Mouse (Mus musculus) heart, embryonic 11.5 days (tissue): ENCODE measurements around the gene Olfr64. TPM values are rescaled to one million over a fixed set of nuclear protein-coding genes. Genes with fewer than 3 reads are reported as not detected.

ENCODE experiments used
- ATAC-seq: fragments of 200-750 bp; cut with Nextera tagmentation; replicated peaks from 2 replicates; pipeline ENCODE4 v1.8.0; 2017; ENCODE audit warnings: moderate library complexity; ENCODE audit not compliant: insufficient number of reproducible peaks, low FRiP score, low TSS enrichment
- H3K27ac ChIP-seq: fragments of 300-500 bp; sonication (generic); 2 replicates; pipeline ENCODE4 v1.5.1; 2014; ENCODE audit warnings: mild to moderate bottlenecking, low read depth, low read length
- H3K27me3 ChIP-seq: fragments of 300-500 bp; sonication (generic); 2 replicates; pipeline ENCODE4 v1.6.1; 2014; ENCODE audit warnings: mild to moderate bottlenecking, low read length, mixed read lengths; ENCODE audit not compliant: control insufficient read depth, insufficient read depth
- H3K36me3 ChIP-seq: fragments of 300-500 bp; sonication (generic); 2 replicates; pipeline ENCODE4 v1.6.1; 2014; ENCODE audit warnings: mild to moderate bottlenecking, low read length, moderate library complexity, mixed read lengths; ENCODE audit not compliant: control insufficient read depth, insufficient read depth
- H3K4me1 ChIP-seq: fragments of 300-500 bp; sonication (generic); 2 replicates; pipeline ENCODE4 v1.6.1; 2014; ENCODE audit warnings: low read length; ENCODE audit not compliant: control insufficient read depth, insufficient read depth
- H3K4me2 ChIP-seq: fragments of 300-500 bp; sonication (generic); 2 replicates; pipeline ENCODE4 v1.6.1; 2014; ENCODE audit warnings: mild to moderate bottlenecking, moderate library complexity
- H3K4me3 ChIP-seq: fragments of 300-500 bp; sonication (generic); 2 replicates; pipeline ENCODE4 v1.5.1; 2014; ENCODE audit warnings: low read depth, low read length
- H3K9ac ChIP-seq: fragments of 300-500 bp; sonication (generic); 2 replicates; pipeline ENCODE4 v1.6.1; 2014; ENCODE audit warnings: mild to moderate bottlenecking, low read depth, low read length, moderate library complexity
- H3K9me3 ChIP-seq: fragments of 300-500 bp; sonication (generic); replicated peaks from 2 replicates; pipeline ENCODE4 v1.6.1; 2016; ENCODE audit warnings: low read length; ENCODE audit not compliant: control insufficient read depth
- WGBS: fragments of 180-500 bp; shearing (Covaris S2); extraction: QIAGEN DNeasy Blood & Tissue Kit; methylation state at CpG from one replicate; pipeline ENCODE4 v1.1.7; 2014; ENCODE audit not compliant: insufficient replicate concordance; 5-methylcytosine and 5-hydroxymethylcytosine counted together
- polyA plus RNA-seq: library from polyadenylated mRNA; unstranded; fragments of >200 nt; fragmentation: Nextera tagmentation; extraction: Ambion mirVana; gene quantifications from 2 replicates; pipeline ENCODE4 v1.2.1, GENCODE M21; 2014

Olfr64 gene
- polyA plus RNA-seq, 1 experiment from 2014 or later: not detected

DNA sequence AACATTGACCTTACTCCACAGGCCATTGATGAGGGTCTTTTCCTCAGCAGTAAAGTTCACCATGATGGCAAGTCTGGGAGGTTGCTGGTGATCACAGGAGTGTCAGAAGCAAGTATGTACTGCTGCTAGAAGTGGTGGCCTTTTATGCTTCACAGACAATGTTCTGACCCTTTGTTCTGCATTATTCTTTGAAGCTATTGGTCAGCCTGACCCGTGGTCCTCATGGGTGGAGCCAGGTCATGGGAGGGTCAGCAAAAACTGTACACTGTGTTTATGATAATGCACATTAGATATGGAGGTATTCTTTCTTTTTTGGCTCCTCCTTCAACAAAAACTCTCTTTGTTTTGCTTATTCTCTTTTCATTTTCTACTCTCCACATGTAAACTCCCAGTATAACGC is 41.2 kb downstream of the Olfr64 start, which contains the start of gene Hbb-y:
Gene Hbb-y (minus strand): TSS at position 127 of the 400 bp plus-strand sequence.
- Histone ChIP-seq H3K27ac (peak within 1 kb of the TSS; percentile 77), H3K9me3 (no peaks in the 10 kb centered on the region), H3K27me3 (no peaks in the 10 kb centered on the region), H3K4me2 (no peak within 1 kb of the TSS; the same call in 1 of the 2 replicates), H3K36me3 (no peaks in the 10 kb centered on the region), H3K4me1 (no peaks in the 10 kb centered on the region), H3K9ac (peak within 1 kb of the TSS; percentile 49; the same call in 1 of the 2 replicates), H3K4me3 (peak within 1 kb of the TSS; percentile 10; the same call in 1 of the 2 replicates)
- ATAC-seq: peak; percentile 85
- 58% methylated on average over 2 of the region's 2 CpGs for WGBS

DNA sequence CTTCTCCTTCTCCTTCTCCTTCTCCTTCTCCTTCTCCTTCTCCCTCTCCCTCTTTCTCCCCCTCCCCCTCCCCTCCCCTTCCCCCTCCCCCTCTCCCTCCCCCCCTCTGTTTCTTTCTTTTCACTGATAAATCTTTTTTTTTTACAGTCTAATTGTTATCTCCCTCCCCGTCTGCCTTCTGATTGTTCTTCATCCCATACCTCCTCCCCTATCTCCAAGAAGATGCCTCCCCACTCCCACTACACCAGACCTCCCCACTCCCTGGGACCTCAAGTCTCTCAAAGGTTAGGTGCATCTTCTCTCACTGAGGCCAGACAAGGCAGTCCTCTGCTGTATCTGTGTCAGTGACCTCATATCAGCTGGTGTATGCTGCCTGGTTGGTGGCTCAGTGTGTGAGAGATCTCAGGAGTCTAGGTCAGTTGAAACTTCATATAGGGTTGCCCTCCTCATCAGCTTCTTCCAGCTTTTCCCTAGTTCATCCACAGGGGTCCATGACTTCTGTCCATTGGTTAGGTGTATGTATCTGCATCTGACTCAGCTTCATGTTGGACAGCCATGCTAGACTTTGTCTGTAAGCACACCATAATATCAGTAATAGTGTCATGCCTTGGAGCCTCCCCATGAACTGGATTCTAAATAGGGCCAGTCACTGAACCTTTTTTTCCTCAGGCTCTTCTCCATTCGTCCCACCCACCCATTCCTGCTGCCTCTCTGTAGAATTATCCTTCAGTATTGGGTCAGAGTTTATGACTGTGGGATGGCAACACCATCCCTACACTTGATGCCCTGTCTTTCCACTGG is 49.6 kb downstream of the Olfr64 start:
- 35% methylated on average over 2 of the region's 2 CpGs for WGBS
- Histone ChIP-seq H3K4me3 (no peak overlapping the region), H3K9ac (no peak overlapping the region), H3K36me3 (no peaks in the 10 kb centered on the region), H3K4me2 (peak overlapping the region; percentile 35), H3K27me3 (no peaks in the 10 kb centered on the region), H3K4me1 (no peaks in the 10 kb centered on the region), H3K27ac (0 out of 2 replicates have a peak overlapping the region, but pooled peaks have one; percentile 22), H3K9me3 (no peaks in the 10 kb centered on the region)
- ATAC-seq: no peak

DNA sequence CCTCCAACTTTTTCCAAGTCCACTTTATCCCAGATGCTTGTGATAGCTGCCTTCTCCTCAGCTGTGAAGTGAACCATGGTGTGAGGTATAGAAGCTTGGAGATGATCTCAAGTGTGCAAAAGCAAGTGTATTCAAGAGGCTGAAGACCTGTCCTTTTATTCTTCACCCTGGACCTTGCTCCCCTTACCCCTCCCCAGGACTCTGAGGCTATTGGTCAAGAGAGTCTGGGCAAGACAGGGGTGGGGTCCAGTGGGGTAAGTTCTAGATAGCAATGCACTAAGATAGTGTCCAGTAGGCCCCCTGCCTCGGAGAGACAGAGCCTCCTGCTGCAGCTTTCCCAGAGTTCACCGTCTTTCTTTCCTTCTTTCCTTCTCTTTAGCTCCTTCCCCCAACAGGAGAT is 51.3 kb downstream of the Olfr64 start, which contains the start of gene Hbb-bh1:
Gene Hbb-bh1 (minus strand): TSS at position 131 of the 400 bp plus-strand sequence.
- peak within 1 kb of the TSS; percentile 34 for H3K9ac ChIP-seq
- H3K27ac ChIP-seq: peak within 1 kb of the TSS; percentile 70
- H3K4me2 ChIP-seq: peak within 1 kb of the TSS; percentile 34
- H3K9me3 ChIP-seq: no peaks in the 10 kb centered on the region
- H3K4me1 ChIP-seq: no peaks in the 10 kb centered on the region
- WGBS: 61% methylated on average over 2 of the region's 2 CpGs
- peak; percentile 89 for ATAC-seq
- H3K36me3 ChIP-seq: no peaks in the 10 kb centered on the region
- no peaks in the 10 kb centered on the region for H3K27me3 ChIP-seq
- H3K4me3 ChIP-seq: peak within 1 kb of the TSS; percentile 32

DNA sequence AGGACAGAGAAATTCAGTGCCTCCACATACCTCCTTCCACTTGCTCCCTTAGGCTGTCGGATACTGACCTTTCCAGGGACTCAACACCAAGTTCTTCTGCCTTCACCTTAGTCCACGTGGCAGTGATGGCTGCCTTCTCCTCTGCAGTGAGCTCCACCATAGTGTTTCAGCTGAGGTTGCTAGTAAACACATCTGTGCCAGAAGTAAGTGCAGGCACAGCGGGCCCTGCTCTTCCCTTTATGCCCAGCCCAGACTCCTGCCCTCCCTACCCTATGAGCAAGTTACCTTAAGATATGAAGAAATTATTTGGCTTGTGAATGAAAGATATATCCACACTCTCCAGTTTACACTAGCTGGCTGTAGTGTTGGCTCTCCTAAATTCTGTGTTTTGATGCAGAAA is 54.0 kb downstream of the Olfr64 start, which contains the start of gene Hbb-bh2:
Gene Hbb-bh2 (minus strand): TSS at position 253 of the 400 bp plus-strand sequence.
- H3K27ac ChIP-seq: peak within 1 kb of the TSS; percentile 41; the same call in 1 of the 2 replicates
- no peaks in the 10 kb centered on the region for H3K27me3 ChIP-seq
- no peaks in the 10 kb centered on the region for H3K36me3 ChIP-seq
- WGBS: 62% methylated on average over 3 of the region's 3 CpGs
- H3K4me3 ChIP-seq: peak within 1 kb of the TSS; percentile 32; the same call in 1 of the 2 replicates
- no peak within 1 kb of the TSS for H3K9ac ChIP-seq
- H3K4me2 ChIP-seq: no peak within 1 kb of the TSS
- H3K9me3 ChIP-seq: no peaks in the 10 kb centered on the region
- H3K4me1 ChIP-seq: no peaks in the 10 kb centered on the region
- ATAC-seq: peak; percentile 18; the same call in 1 of the 2 replicates

Other genes with a start within 250 kb of the Olfr64 start
- not detected in 2 replicates for gene Olfr623, start 230.8 kb downstream of the Olfr64 start, polyA plus RNA-seq
- gene Olfr624, start 223.3 kb downstream of the Olfr64 start, polyA plus RNA-seq: 0.03 TPM in 1 of 2 replicates, not detected in the other
- not detected in 2 replicates for gene Olfr625-ps1, start 211.8 kb downstream of the Olfr64 start, polyA plus RNA-seq
- gene Olfr243, start 179.8 kb downstream of the Olfr64 start, polyA plus RNA-seq: not detected in 2 replicates
- not detected in 2 replicates for gene Olfr628, start 164.1 kb downstream of the Olfr64 start, polyA plus RNA-seq
- gene Olfr629, start 149.5 kb downstream of the Olfr64 start, polyA plus RNA-seq: not detected in 2 replicates
- gene Olfr630, start 137.2 kb downstream of the Olfr64 start, polyA plus RNA-seq: 0.07 TPM in 1 of 2 replicates, not detected in the other
- gene Olfr69, start 122.9 kb downstream of the Olfr64 start, polyA plus RNA-seq: not detected in 2 replicates
- gene Olfr68, start 114.8 kb downstream of the Olfr64 start, polyA plus RNA-seq: not detected in 2 replicates
- gene Olfr67, start 102.7 kb downstream of the Olfr64 start, polyA plus RNA-seq: 0.08 TPM in 1 of 2 replicates, not detected in the other
- 2,483 and 3,067 TPM in 2 replicates for gene Hbb-bt, start 80.5 kb downstream of the Olfr64 start, polyA plus RNA-seq
- 849 and 1,123 TPM in 2 replicates for gene Hbb-bs, start 66.4 kb downstream of the Olfr64 start, polyA plus RNA-seq
- gene Hbb-bh2, start 54.0 kb downstream of the Olfr64 start, polyA plus RNA-seq: 0.31 TPM in 1 of 2 replicates, not detected in the other
- 7,786 and 8,740 TPM in 2 replicates for gene Hbb-bh1, start 51.3 kb downstream of the Olfr64 start, polyA plus RNA-seq
- 35,401 and 41,924 TPM in 2 replicates for gene Hbb-y, start 41.3 kb downstream of the Olfr64 start, polyA plus RNA-seq
- not detected in 2 replicates for gene Olfr66, start 8.2 kb downstream of the Olfr64 start, polyA plus RNA-seq
- gene Olfr65, start 9.0 kb upstream of the Olfr64 start, polyA plus RNA-seq: not detected in 2 replicates
- not detected in 2 replicates for gene Olfr631, start 34.3 kb upstream of the Olfr64 start, polyA plus RNA-seq
- 0.07 and 0.11 TPM in 2 replicates for gene Olfr632, start 39.9 kb upstream of the Olfr64 start, polyA plus RNA-seq
- not detected in 2 replicates for gene Olfr633, start 50.0 kb upstream of the Olfr64 start, polyA plus RNA-seq
- not detected in 2 replicates for gene Olfr635, start 76.7 kb upstream of the Olfr64 start, polyA plus RNA-seq
- not detected in 2 replicates for gene Olfr638, start 104.3 kb upstream of the Olfr64 start, polyA plus RNA-seq
- 0.03 TPM in 1 of 2 replicates, not detected in the other for gene Olfr639, start 122.8 kb upstream of the Olfr64 start, polyA plus RNA-seq
- not detected in 2 replicates for gene Olfr640, start 131.1 kb upstream of the Olfr64 start, polyA plus RNA-seq
- not detected in 2 replicates for gene Olfr641, start 141.0 kb upstream of the Olfr64 start, polyA plus RNA-seq
- not detected in 2 replicates for gene Olfr642, start 158.2 kb upstream of the Olfr64 start, polyA plus RNA-seq
- not detected in 2 replicates for gene 4930516K23Rik, start 167.0 kb upstream of the Olfr64 start, polyA plus RNA-seq
- not detected in 2 replicates for gene Olfr644, start 177.4 kb upstream of the Olfr64 start, polyA plus RNA-seq
- not detected in 2 replicates for gene Olfr645, start 191.0 kb upstream of the Olfr64 start, polyA plus RNA-seq
- not detected in 2 replicates for gene Olfr646, start 210.4 kb upstream of the Olfr64 start, polyA plus RNA-seq
- not detected in 2 replicates for gene Ubqln5, start 235.3 kb upstream of the Olfr64 start, polyA plus RNA-seq
- not detected in 2 replicates for gene Olfr643, start 242.9 kb upstream of the Olfr64 start, polyA plus RNA-seq
- gene Ubqln3, start 248.8 kb upstream of the Olfr64 start, polyA plus RNA-seq: not detected in 2 replicates